Mouse (Mus musculus): ENCODE measurements around the gene Fth1. TPM values are rescaled to one million over a fixed set of nuclear protein-coding genes. Genes with fewer than 3 reads are reported as not detected.

The Fth1 gene
- polyA plus RNA-seq, 1 experiment from 2014 or later: 3,514 TPM

GRCm38 (mm10) chr19:9985900-9986421 lies 5.6 kb downstream of the Fth1 start:
- no peaks in the 10 kb centered on the region for H3K27me3 ChIP-seq (ENCODE audit: control insufficient read depth, insufficient read depth, low read depth, low read length)
- peaks cover 30% of the 10 kb centered on the region for H3K36me3 ChIP-seq (ENCODE audit: control insufficient read depth, insufficient read depth)
- peak overlapping the region; percentile 22; the same call in 1 of the 2 replicates for H3K27ac ChIP-seq (ENCODE audit: low read length)
- peaks cover 57% of the 10 kb centered on the region for H3K4me1 ChIP-seq (ENCODE audit: control insufficient read depth, low read depth, low read length)
- ATAC-seq (ENCODE audit: low read depth): no peak
- H3K4me2 ChIP-seq (ENCODE audit: low read depth, low read length): no peak overlapping the region
- no peaks in the 10 kb centered on the region for H3K9me3 ChIP-seq (replicated peaks; ENCODE audit: control insufficient read depth, low read length)
- no peak overlapping the region for H3K4me3 ChIP-seq (ENCODE audit: low read depth, low read length)
- H3K9ac ChIP-seq (ENCODE audit: low read depth, low read length): no peak overlapping the region
- WGBS (ENCODE audit: insufficient replicate concordance): 87% methylated on average over 2 of the region's 2 CpGs

GRCm38 (mm10) chr19:9987192-9987591 lies 6.8 kb downstream of the Fth1 start:
- Histone ChIP-seq H3K4me2 (ENCODE audit: low read depth, low read length) (no peak overlapping the region), H3K9me3 (replicated peaks; ENCODE audit: control insufficient read depth, low read length) (no peaks in the 10 kb centered on the region), H3K4me1 (ENCODE audit: control insufficient read depth, low read depth, low read length) (peaks cover 53% of the 10 kb centered on the region), H3K4me3 (ENCODE audit: low read depth, low read length) (no peak overlapping the region), H3K27ac (ENCODE audit: low read length) (peak overlapping the region; percentile 1), H3K36me3 (ENCODE audit: control insufficient read depth, insufficient read depth) (peaks cover 30% of the 10 kb centered on the region), H3K27me3 (ENCODE audit: control insufficient read depth, insufficient read depth, low read depth, low read length) (no peaks in the 10 kb centered on the region), H3K9ac (ENCODE audit: low read depth, low read length) (no peak overlapping the region)
- 46% methylated on average over 6 of the region's 6 CpGs for WGBS (ENCODE audit: insufficient replicate concordance)
- no peak for ATAC-seq (ENCODE audit: low read depth)

GRCm38 (mm10) chr19:9987593-9987992 lies 7.2 kb downstream of the Fth1 start:
- Histone ChIP-seq H3K4me2 (ENCODE audit: low read depth, low read length) (no peak overlapping the region), H3K9me3 (replicated peaks; ENCODE audit: control insufficient read depth, low read length) (no peaks in the 10 kb centered on the region), H3K27me3 (ENCODE audit: control insufficient read depth, insufficient read depth, low read depth, low read length) (no peaks in the 10 kb centered on the region), H3K36me3 (ENCODE audit: control insufficient read depth, insufficient read depth) (peaks cover 30% of the 10 kb centered on the region), H3K9ac (ENCODE audit: low read depth, low read length) (no peak overlapping the region), H3K4me1 (ENCODE audit: control insufficient read depth, low read depth, low read length) (peaks cover 54% of the 10 kb centered on the region), H3K4me3 (ENCODE audit: low read depth, low read length) (no peak overlapping the region), H3K27ac (ENCODE audit: low read length) (peak overlapping the region; percentile 1)
- no peak for ATAC-seq (ENCODE audit: low read depth)

- Histone ChIP-seq H3K27me3 (ENCODE audit: control insufficient read depth, insufficient read depth, low read depth, low read length) (no peaks in the 10 kb centered on the region), H3K4me1 (ENCODE audit: control insufficient read depth, low read depth, low read length) (peaks cover 56% of the 10 kb centered on the region), H3K27ac (ENCODE audit: low read length) (peak overlapping the region; percentile 70), H3K9me3 (replicated peaks; ENCODE audit: control insufficient read depth, low read length) (no peaks in the 10 kb centered on the region), H3K4me3 (ENCODE audit: low read depth, low read length) (no peak overlapping the region), H3K36me3 (ENCODE audit: control insufficient read depth, insufficient read depth) (peaks cover 21% of the 10 kb centered on the region), H3K9ac (ENCODE audit: low read depth, low read length) (0 out of 2 replicates have a peak overlapping the region, but pooled peaks have one; percentile 0), H3K4me2 (ENCODE audit: low read depth, low read length) (peak overlapping the region; percentile 26)
- ATAC-seq (ENCODE audit: low read depth): peak; percentile 23; the same call in 1 of the 2 replicates
- 47% methylated on average over 17 of the region's 17 CpGs for WGBS (ENCODE audit: insufficient replicate concordance)
Observed at GRCm38 (mm10) chr19:9989171-9989883, 8.9 kb downstream of the Fth1 start.

GRCm38 (mm10) chr19:9989884-9990256 lies 9.5 kb downstream of the Fth1 start:
- Histone ChIP-seq H3K4me1 (ENCODE audit: control insufficient read depth, low read depth, low read length) (peaks cover 50% of the 10 kb centered on the region), H3K36me3 (ENCODE audit: control insufficient read depth, insufficient read depth) (peaks cover 15% of the 10 kb centered on the region), H3K9me3 (replicated peaks; ENCODE audit: control insufficient read depth, low read length) (no peaks in the 10 kb centered on the region), H3K9ac (ENCODE audit: low read depth, low read length) (0 out of 2 replicates have a peak overlapping the region, but pooled peaks have one; percentile 0), H3K4me3 (ENCODE audit: low read depth, low read length) (no peak overlapping the region), H3K27me3 (ENCODE audit: control insufficient read depth, insufficient read depth, low read depth, low read length) (no peaks in the 10 kb centered on the region), H3K4me2 (ENCODE audit: low read depth, low read length) (peak overlapping the region; percentile 26; the same call in 1 of the 2 replicates), H3K27ac (ENCODE audit: low read length) (peak overlapping the region; percentile 70)
- peak; percentile 61 for ATAC-seq (ENCODE audit: low read depth)

GRCm38 (mm10) chr19:9991304-9991703 lies 10.9 kb downstream of the Fth1 start:
- H3K9me3 ChIP-seq (replicated peaks; ENCODE audit: control insufficient read depth, low read length): no peaks in the 10 kb centered on the region
- H3K36me3 ChIP-seq (ENCODE audit: control insufficient read depth, insufficient read depth): peaks cover under 1% of the 10 kb centered on the region; the same call in 1 of the 2 replicates
- peaks cover 45% of the 10 kb centered on the region for H3K4me1 ChIP-seq (ENCODE audit: control insufficient read depth, low read depth, low read length)
- H3K4me2 ChIP-seq (ENCODE audit: low read depth, low read length): no peak overlapping the region
- H3K4me3 ChIP-seq (ENCODE audit: low read depth, low read length): no peak overlapping the region
- peak; percentile 39 for ATAC-seq (ENCODE audit: low read depth)
- H3K27ac ChIP-seq (ENCODE audit: low read length): no peak overlapping the region
- H3K27me3 ChIP-seq (ENCODE audit: control insufficient read depth, insufficient read depth, low read depth, low read length): no peaks in the 10 kb centered on the region
- no peak overlapping the region for H3K9ac ChIP-seq (ENCODE audit: low read depth, low read length)
- WGBS (ENCODE audit: insufficient replicate concordance): 21% methylated on average over 5 of the region's 5 CpGs

GRCm38 (mm10) chr19:9992011-9992958 lies 11.9 kb downstream of the Fth1 start:
- 54% methylated on average over 26 of the region's 26 CpGs for WGBS (ENCODE audit: insufficient replicate concordance)
- no peak for ATAC-seq (ENCODE audit: low read depth)
- Histone ChIP-seq H3K4me3 (ENCODE audit: low read depth, low read length) (no peak overlapping the region), H3K4me1 (ENCODE audit: control insufficient read depth, low read depth, low read length) (peaks cover 40% of the 10 kb centered on the region), H3K4me2 (ENCODE audit: low read depth, low read length) (peak overlapping the region; percentile 52), H3K9me3 (replicated peaks; ENCODE audit: control insufficient read depth, low read length) (no peaks in the 10 kb centered on the region), H3K27ac (ENCODE audit: low read length) (no peak overlapping the region), H3K27me3 (ENCODE audit: control insufficient read depth, insufficient read depth, low read depth, low read length) (no peaks in the 10 kb centered on the region), H3K36me3 (ENCODE audit: control insufficient read depth, insufficient read depth) (no peaks in the 10 kb centered on the region), H3K9ac (ENCODE audit: low read depth, low read length) (no peak overlapping the region)

- peaks cover 38% of the 10 kb centered on the region for H3K4me1 ChIP-seq (ENCODE audit: control insufficient read depth, low read depth, low read length)
- 9% methylated on average over 17 of the region's 17 CpGs for WGBS (ENCODE audit: insufficient replicate concordance)
Observed at GRCm38 (mm10) chr19:9993036-9993656, 12.7 kb downstream of the Fth1 start.

More at GRCm38 (mm10) chr19:9993036-9993656, 12.7 kb downstream of the Fth1 start:
- Histone ChIP-seq H3K9ac (ENCODE audit: low read depth, low read length) (peak overlapping the region; percentile 35; the same call in 1 of the 2 replicates), H3K9me3 (replicated peaks; ENCODE audit: control insufficient read depth, low read length) (no peaks in the 10 kb centered on the region), H3K36me3 (ENCODE audit: control insufficient read depth, insufficient read depth) (no peaks in the 10 kb centered on the region), H3K27ac (ENCODE audit: low read length) (no peak overlapping the region), H3K4me2 (ENCODE audit: low read depth, low read length) (peak overlapping the region; percentile 52), H3K4me3 (ENCODE audit: low read depth, low read length) (no peak overlapping the region), H3K27me3 (ENCODE audit: control insufficient read depth, insufficient read depth, low read depth, low read length) (no peaks in the 10 kb centered on the region)
- peak; percentile 42 for ATAC-seq (ENCODE audit: low read depth)

All from liver, embryonic 16.5 days (tissue).